Mouse (Mus musculus) right cerebral cortex, adult 18-20 months (tissue): Measurements from ENCODE around the gene Ssxb2.
"Not testable (repeated sequence)": the region's sequence is repeated elsewhere in the genome, so short reads cannot be mapped to it uniquely, and the experiment has no call there.

Experiments
- DNase-seq: peaks from one replicate; pipeline ENCODE4 v3.0.0; 2022; ENCODE audit warnings: mixed read lengths

Ssxb2 gene

GRCm38 (mm10) chrX:8461626-8462025 lies at the start of gene Ssxb2:
Gene Ssxb2 (minus strand): TSS chrX:8461726.
- not testable (repeated sequence) for DNase-seq

GRCm38 (mm10) chrX:8413005-8413404 lies 48.5 kb downstream of the Ssxb2 start, which contains the start of gene Ssxb1:
Gene Ssxb1 (plus strand): TSS chrX:8413305.
- DNase-seq: not testable (repeated sequence)
